Mouse (Mus musculus) adrenal gland, postnatal 36 days (tissue): ENCODE results near the gene Gpr146. TPM values are rescaled to one million over a fixed set of nuclear protein-coding genes. Genes with fewer than 3 reads are reported as not detected.

Experiments
- DNase-seq, 2 experiments: peaks; one replicate each; pipeline ENCODE4 v3.0.0; 2021; ENCODE audit warnings: mixed read lengths in 1 of 2
- microRNA-seq: library from miRNA; unstranded; fragments of <30 nt; microRNA quantifications from one replicate; pipeline ENCODE4 v1.2.0, GENCODE M21; 2021
- total RNA-seq, 2 experiments: library from RNA; stranded (reverse); gene quantifications; 2 replicates each; pipeline ENCODE4 v1.2.3; 2021

The Gpr146 gene
- total RNA-seq, 2 experiments from 2014 or later, result 15.2 to 17.9 TPM

GRCm38 (mm10) chr5:139429818-139430341, 52.4 kb downstream of the Gpr146 start:
- DNase-seq, result no peak

GRCm38 (mm10) chr5:139432333-139432732, 54.8 kb downstream of the Gpr146 start:
- no peak for DNase-seq

GRCm38 (mm10) chr5:139432747-139433508, 55.4 kb downstream of the Gpr146 start:
- no peak for DNase-seq

GRCm38 (mm10) chr5:139433842-139434568, 56.5 kb downstream of the Gpr146 start:
- no peak for DNase-seq

GRCm38 (mm10) chr5:139434940-139435339, 57.4 kb downstream of the Gpr146 start:
- no peak for DNase-seq

- DNase-seq, result no peak
Observed at GRCm38 (mm10) chr5:139437769-139438168, 60.3 kb downstream of the Gpr146 start.

GRCm38 (mm10) chr5:139438440-139438839, 60.9 kb downstream of the Gpr146 start:
- DNase-seq, result no peak

- DNase-seq, result no peak
Observed at GRCm38 (mm10) chr5:139440451-139440850, 63.0 kb downstream of the Gpr146 start.

- no peak for DNase-seq
Observed at GRCm38 (mm10) chr5:139440926-139441725, 63.6 kb downstream of the Gpr146 start.

- DNase-seq, result no peak
Observed at GRCm38 (mm10) chr5:139441726-139442018, 64.2 kb downstream of the Gpr146 start.

GRCm38 (mm10) chr5:139442428-139442827, 64.9 kb downstream of the Gpr146 start:
- no peak for DNase-seq

- DNase-seq, result no peak
Observed at GRCm38 (mm10) chr5:139442962-139443361, 65.5 kb downstream of the Gpr146 start.

GRCm38 (mm10) chr5:139445258-139445657, 67.8 kb downstream of the Gpr146 start:
- DNase-seq, result peak; percentile 31 to 33

Small RNAs within 50 kb of the gene (microRNA-seq; reads per million reads assigned to microRNA genes)
- gene Mir339, result 410 reads per million, percentile 69 among the genes with 10 or more reads in this experiment

Other genes with a start within 250 kb of the Gpr146 start
- gene Prkar1b, start 227.7 kb upstream of the Gpr146 start, total RNA-seq, result 10 to 100 TPM; 20.2 to 52.4 TPM
- gene Dnaaf5, start 227.5 kb upstream of the Gpr146 start, total RNA-seq, result 10 to 100 TPM; 22.7 to 22.8 TPM
- gene Sun1, start 177.1 kb upstream of the Gpr146 start, total RNA-seq, result 100 to 1,000 TPM in 1 of 2 experiments, 10 to 100 TPM in 1; 73.4 to 105 TPM
- gene Get4, start 125.4 kb upstream of the Gpr146 start, total RNA-seq, result 10 to 100 TPM; 80.1 to 97.0 TPM
- 1 to 10 TPM; 5.0 to 8.5 TPM for gene Adap1, start 52.1 kb upstream of the Gpr146 start, total RNA-seq
- 10 to 100 TPM; 71.0 to 87.5 TPM for gene Cox19, start 26.3 kb upstream of the Gpr146 start, total RNA-seq
- gene Cyp2w1, start 25.1 kb upstream of the Gpr146 start, total RNA-seq, result not detected
- gene C130050O18Rik, start 27.6 kb downstream of the Gpr146 start, total RNA-seq, result under 1 TPM; 0.49 to 0.79 TPM
- 1 to 10 TPM; 2.8 to 4.7 TPM for gene Gper1, start 45.5 kb downstream of the Gpr146 start, total RNA-seq
- 10 to 100 TPM; 11.9 to 12.3 TPM for gene 3110082I17Rik, start 82.8 kb downstream of the Gpr146 start, total RNA-seq
- 10 to 100 TPM; 28.6 to 34.9 TPM for gene Zfand2a, start 106.9 kb downstream of the Gpr146 start, total RNA-seq
- gene Uncx, start 165.8 kb downstream of the Gpr146 start, total RNA-seq, result not detected